Mouse (Mus musculus) erythroblast, embryonic 14.5 days (primary cell): ENCODE data around the gene Nsmce1.

Experiments used
- GATA1 ChIP-seq: IDR thresholded peaks from 2 replicates; pipeline ENCODE4 v1.6.1; 2012; ENCODE audit warnings: low read length, inconsistent platforms, mixed read lengths
- TAL1 ChIP-seq: IDR thresholded peaks from 3 replicates; pipeline ENCODE4 v1.6.1; 2012; ENCODE audit warnings: low read length, inconsistent platforms, mixed read lengths

- TF ChIP-seq TAL1 = no peak
- TF ChIP-seq GATA1 = no peak
Measured at GRCm38 (mm10) chr7:125444076-125444463, 47.3 kb downstream of the Nsmce1 start.
